Mouse (Mus musculus) liver, embryonic 14.5 days (tissue): ENCODE measurements around the gene Pln. TPM values are rescaled to one million over a fixed set of nuclear protein-coding genes. Genes with fewer than 3 reads are reported as not detected.
A peak's percentile ranks its signal among the peaks of the same experiment; 100 is the strongest.

ENCODE experiments used
- ATAC-seq: fragments of 200-750 bp; cut with Nextera tagmentation; 2 replicates; pipeline ENCODE4 v1.8.0; 2017; ENCODE audit warnings: moderate number of reproducible peaks, mild to moderate bottlenecking, moderate library complexity; ENCODE audit not compliant: insufficient read depth
- DNase-seq, 3 experiments: peaks; one replicate each; pipeline ENCODE4 v3.0.0-alpha.2; 2012 to 2013; ENCODE audit warnings: low read depth in 3 of 3, low spot score in 3 of 3
- H3K27ac ChIP-seq: fragments of 300-500 bp; sonication (generic); 2 replicates; pipeline ENCODE4 v1.5.1; 2014; ENCODE audit warnings: moderate library complexity, mild to moderate bottlenecking, control low read depth, inconsistent platforms
- H3K27me3 ChIP-seq: fragments of 300-500 bp; sonication (generic); 2 replicates; pipeline ENCODE4 v1.6.1; 2014; ENCODE audit warnings: mild to moderate bottlenecking, low read length, moderate library complexity; ENCODE audit not compliant: control insufficient read depth, insufficient read depth
- H3K36me3 ChIP-seq: fragments of 300-500 bp; sonication (generic); replicated peaks from 2 replicates; pipeline ENCODE4 v1.6.1; 2014; ENCODE audit warnings: low read depth; ENCODE audit not compliant: control insufficient read depth, insufficient read depth
- H3K4me1 ChIP-seq, 2 experiments: fragments of 200-500 bp in 1 of 2; fragments of 300-500 bp in 1 of 2; sonication (generic) in 1 of 2; replicated peaks; 2 replicates each; pipeline ENCODE4 v1.6.1; 2012 to 2014; ENCODE audit warnings: antibody characterized with exemption in 1 of 2, inconsistent platforms in 1 of 2, low read length in 1 of 2; ENCODE audit not compliant: control insufficient read depth in 2 of 2, insufficient read depth in 2 of 2
- H3K4me2 ChIP-seq: fragments of 300-500 bp; sonication (generic); 2 replicates; pipeline ENCODE4 v1.6.1; 2014; ENCODE audit warnings: low read depth, mild to moderate bottlenecking, control low read depth, moderate library complexity
- H3K4me3 ChIP-seq, 2 experiments: fragments of 200-500 bp in 1 of 2; fragments of 300-500 bp in 1 of 2; sonication (generic) in 1 of 2; 2 replicates each; pipeline ENCODE4 v1.5.1; 2012 to 2014; ENCODE audit warnings: low read depth in 2 of 2, low read length in 2 of 2, mild to moderate bottlenecking in 2 of 2, control low read depth in 1 of 2, inconsistent platforms in 1 of 2, moderate library complexity in 1 of 2; ENCODE audit not compliant: insufficient read depth in 1 of 2
- H3K9ac ChIP-seq: fragments of 300-500 bp; sonication (generic); replicated peaks from 2 replicates; pipeline ENCODE4 v1.6.1; 2014; ENCODE audit warnings: mild to moderate bottlenecking, control low read depth, moderate library complexity
- H3K9me3 ChIP-seq: fragments of 300-500 bp; sonication (generic); 2 replicates; pipeline ENCODE4 v1.6.1; 2016; ENCODE audit warnings: low read length, mixed read lengths; ENCODE audit not compliant: control insufficient read depth
- CTCF ChIP-seq: IDR thresholded peaks from 2 replicates; pipeline ENCODE4 v1.5.1; 2016; ENCODE audit warnings: antibody characterized with exemption, low read depth, control low read depth
- EP300 ChIP-seq: IDR thresholded peaks from 2 replicates; pipeline ENCODE4 v1.6.1; 2016; ENCODE audit warnings: antibody characterized with exemption, low read depth
- WGBS: fragments of 180-500 bp; shearing (Covaris S2); extraction: QIAGEN DNeasy Blood & Tissue Kit; methylation state at CpG from one replicate; pipeline ENCODE4 v1.1.7; 2014; ENCODE audit not compliant: insufficient replicate concordance; 5-methylcytosine and 5-hydroxymethylcytosine counted together
- polyA plus RNA-seq, 2 experiments: library from polyadenylated mRNA; depleted of rRNA in 1 of 2; stranded (reverse) in 1 of 2; unstranded in 1 of 2; fragments of >200 nt; fragmentation: Nextera tagmentation in 1 of 2; extraction: Ambion mirVana in 1 of 2; gene quantifications; 2 replicates each; pipeline versions ENCODE4 v1.2.1 to v1.2.3; 2012 to 2014

Pln gene
- polyA plus RNA-seq, 2 experiments, result 0.08 to 0.25 TPM

- TF ChIP-seq EP300 (no peak), CTCF (no peak)
- Histone ChIP-seq H3K36me3 (no peaks in the 10 kb centered on the region), H3K4me1 (peaks cover 4 to 7% of the 10 kb centered on the region in 2 experiments; a peak in 3 of 4 replicates), H3K27ac (no peak overlapping the region), H3K27me3 (no peaks in the 10 kb centered on the region), H3K4me3 (no peak overlapping the region), H3K4me2 (no peak overlapping the region), H3K9me3 (no peaks in the 10 kb centered on the region), H3K9ac (no peak overlapping the region)
- ATAC-seq (no peak), DNase-seq (no peak)
Measured at GRCm38 (mm10) chr10:53377096-53377495, 39.6 kb downstream of the Pln start.

GRCm38 (mm10) chr10:53378296-53378695 is 40.8 kb downstream of the Pln start:
- TF ChIP-seq EP300 (no peak), CTCF (no peak)
- no peak overlapping the region for H3K9ac ChIP-seq
- peak overlapping the region in 1 of 2 experiments; percentile 86; a peak in 2 of 4 replicates for H3K4me3 ChIP-seq
- 77% methylated on average over 6 of the region's 6 CpGs for WGBS
- H3K27ac ChIP-seq, result no peak overlapping the region
- ATAC-seq, result no peak
- no peaks in the 10 kb centered on the region for H3K27me3 ChIP-seq
- H3K9me3 ChIP-seq, result no peaks in the 10 kb centered on the region
- peak overlapping the region; percentile 83 for H3K4me2 ChIP-seq
- DNase-seq, result no peak
- H3K4me1 ChIP-seq, result peaks cover 4 to 7% of the 10 kb centered on the region in 2 experiments; a peak in 3 of 4 replicates
- H3K36me3 ChIP-seq, result no peaks in the 10 kb centered on the region

GRCm38 (mm10) chr10:53378981-53379708 is 41.7 kb downstream of the Pln start:
- peak; percentile 80 for ATAC-seq
- DNase-seq, result peak in 2 of 3 experiments; percentile 10 to 26

DNA sequence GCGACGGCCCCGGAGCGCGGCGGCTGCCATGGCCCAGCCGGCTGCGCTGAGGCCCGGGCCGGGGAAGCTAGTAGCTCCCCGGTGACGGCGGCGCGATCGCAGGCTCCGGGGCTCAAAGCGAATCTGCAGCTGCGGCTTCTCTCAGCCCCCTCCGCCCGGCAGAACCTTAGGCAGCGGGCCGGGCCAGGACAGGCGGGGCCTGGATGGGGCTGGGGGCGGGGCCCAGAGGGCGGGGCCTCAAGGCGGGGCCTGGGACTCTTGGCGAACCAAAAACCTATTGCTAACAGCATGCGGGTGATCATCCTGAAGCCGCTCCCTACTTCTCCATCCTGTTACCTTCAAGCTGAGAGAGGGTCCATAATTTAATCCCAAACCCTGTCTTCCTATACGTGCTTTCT is 42.2 kb downstream of the Pln start, which contains the start of gene Cep85l:
TSS of gene Cep85l (minus strand) at position 239 of the 398 bp plus-strand sequence.
- DNase-seq (peak; percentile 67 to 72 (median 70)), ATAC-seq (peak; percentile 96)
- peaks cover 4 to 7% of the 10 kb centered on the region in 2 experiments; a peak in 3 of 4 replicates for H3K4me1 ChIP-seq
- H3K4me3 ChIP-seq, result peak within 1 kb of the TSS; percentile 80 to 86
- peak within 1 kb of the TSS; percentile 83 for H3K4me2 ChIP-seq
- peak within 1 kb of the TSS; percentile 83 for H3K9ac ChIP-seq
- H3K27me3 ChIP-seq, result no peaks in the 10 kb centered on the region
- no peak for TF ChIP-seq EP300
- no peaks in the 10 kb centered on the region for H3K36me3 ChIP-seq
- no peaks in the 10 kb centered on the region for H3K9me3 ChIP-seq
- no peak within 1 kb of the TSS for H3K27ac ChIP-seq
- under 1% methylated on average over 25 of the region's 31 CpGs for WGBS

More at GRCm38 (mm10) chr10:53378981-53379708, 41.7 kb downstream of the Pln start:
- Histone ChIP-seq H3K27ac (no peak overlapping the region), H3K36me3 (no peaks in the 10 kb centered on the region), H3K9ac (peak overlapping the region; percentile 83), H3K4me1 (peaks cover 4 to 7% of the 10 kb centered on the region in 2 experiments; a peak in 3 of 4 replicates), H3K9me3 (no peaks in the 10 kb centered on the region), H3K4me2 (peak overlapping the region; percentile 83), H3K27me3 (no peaks in the 10 kb centered on the region), H3K4me3 (peak overlapping the region; percentile 80 to 86)
- WGBS, result under 1% methylated on average over 58 of the region's 59 CpGs
- TF ChIP-seq CTCF (no peak), EP300 (no peak)

GRCm38 (mm10) chr10:53382696-53383365 is 45.4 kb downstream of the Pln start:
- no peak overlapping the region for H3K4me3 ChIP-seq
- WGBS, result 56% methylated on average over 7 of the region's 7 CpGs
- DNase-seq (peak in 1 of 3 experiments; percentile 26), ATAC-seq (no peak)
- H3K27me3 ChIP-seq, result no peaks in the 10 kb centered on the region
- H3K9me3 ChIP-seq, result no peaks in the 10 kb centered on the region
- no peaks in the 10 kb centered on the region for H3K36me3 ChIP-seq
- H3K27ac ChIP-seq, result no peak overlapping the region; the same call in 1 of the 2 replicates
- H3K9ac ChIP-seq, result no peak overlapping the region
- H3K4me1 ChIP-seq, result peaks cover 4 to 5% of the 10 kb centered on the region in 2 experiments; a peak in 3 of 4 replicates
- peak overlapping the region; percentile 18; the same call in 1 of the 2 replicates for H3K4me2 ChIP-seq
- TF ChIP-seq EP300, result no peak
- TF ChIP-seq CTCF, result no peak
